Mouse (Mus musculus) thymus, adult 2 months (tissue): ENCODE measurements around the gene Bub1b.

ENCODE experiments used
- CTCF ChIP-seq: fragments of 200-500 bp; IDR thresholded peaks from 2 replicates; pipeline ENCODE4 v1.5.1; 2012; ENCODE audit warnings: mild to moderate bottlenecking, control low read depth, low read length, moderate library complexity, borderline replicate concordance; ENCODE audit not compliant: control insufficient read depth, poor library complexity, insufficient read depth; ENCODE audit errors: extremely low read depth
- POLR2A ChIP-seq: fragments of 200-500 bp; IDR thresholded peaks from 2 replicates; pipeline ENCODE4 v1.6.1; 2012; ENCODE audit warnings: mild to moderate bottlenecking, low read length, control low read depth, moderate library complexity; ENCODE audit not compliant: control insufficient read depth, poor library complexity, insufficient read depth; ENCODE audit errors: extremely low read depth

- TF ChIP-seq CTCF: no peak
- TF ChIP-seq POLR2A: no peak
These were observed 27.1 kb upstream of the Bub1b start for GRCm38 (mm10) chr2:118570939-118571338.
